Comparison of ENCODE assay signal across 7 mouse cellular contexts in genomic region chr13:113031792-113032571, GRCm38 (mm10). TPM values are rescaled to one million over a fixed set of nuclear protein-coding genes. Genes with fewer than 3 reads are reported as not detected.
A peak's percentile ranks its signal among the peaks of the same experiment; 100 is the strongest.
DNase-seq lines count a peak whose midpoint lies in the region; ATAC-seq and TF ChIP-seq lines count a peak whose summit lies in the region.

No protein-coding gene starts in this region.

- TF ChIP-seq POLR2A in lung, adult 2 months (IDR thresholded peaks at IDR 0.05; ENCODE audit: borderline replicate concordance, extremely low read depth, low read depth, low read length) = no peak
- TF ChIP-seq POLR2A in thymus, adult 2 months (IDR thresholded peaks at IDR 0.05; ENCODE audit: control insufficient read depth, extremely low read depth, insufficient read depth, low read length, poor library complexity) = no peak

- peak; percentile 54 for ATAC-seq in forebrain, embryonic 16.5 days
- ATAC-seq in midbrain, postnatal 0 days (ENCODE audit: low FRiP score) = peak; percentile 75

- peak overlapping the region; percentile 90 for H3K27ac ChIP-seq in forebrain, embryonic 16.5 days (ENCODE audit: low read length)
- H3K27ac ChIP-seq in midbrain, postnatal 0 days (ENCODE audit: low read depth, low read length) = peak overlapping the region; percentile 68
- no peak overlapping the region for H3K27ac ChIP-seq in thymus, adult 2 months (ENCODE audit: control insufficient read depth, insufficient read depth, low read length)

- peaks cover 9% of the 10 kb centered on the region for H3K27me3 ChIP-seq in forebrain, embryonic 16.5 days (replicated peaks; ENCODE audit: control insufficient read depth, insufficient read depth, low read length)
- peaks cover 4% of the 10 kb centered on the region; the same call in 1 of the 2 replicates for H3K27me3 ChIP-seq in midbrain, postnatal 0 days (ENCODE audit: insufficient read depth, low read length)
- H3K27me3 ChIP-seq in thymus, adult 2 months (ENCODE audit: control insufficient read depth, insufficient read depth, low read length) = no peaks in the 10 kb centered on the region

- H3K4me3 ChIP-seq in lung, adult 2 months (replicated peaks; ENCODE audit: extremely low read depth, low read depth, low read length) = peak overlapping the region; percentile 49
- H3K4me3 ChIP-seq in forebrain, embryonic 16.5 days (replicated peaks; ENCODE audit: low read length) = peak overlapping the region; percentile 73
- peak overlapping the region; percentile 68 for H3K4me3 ChIP-seq in midbrain, postnatal 0 days (ENCODE audit: low read depth, low read length)
- H3K4me3 ChIP-seq in thymus, adult 2 months (ENCODE audit: control insufficient read depth, insufficient read depth, low read length) = peak overlapping the region; percentile 48

- H3K4me1 ChIP-seq in lung, adult 2 months (ENCODE audit: control insufficient read depth, insufficient read depth, low read length) = no peaks in the 10 kb centered on the region; the same call in 1 of the 2 replicates
- H3K4me1 ChIP-seq in forebrain, embryonic 16.5 days (replicated peaks; ENCODE audit: control insufficient read depth, insufficient read depth, low read length) = peaks cover 20% of the 10 kb centered on the region
- 0 out of 2 replicates have a peak, but pooled peaks cover 5% of the 10 kb centered on the region for H3K4me1 ChIP-seq in midbrain, postnatal 0 days (ENCODE audit: insufficient read depth, low read length)
- peaks cover 38% of the 10 kb centered on the region for H3K4me1 ChIP-seq in thymus, adult 2 months (replicated peaks; ENCODE audit: control insufficient read depth, insufficient read depth, low read length)

- H3K9ac ChIP-seq in forebrain, embryonic 16.5 days (replicated peaks; ENCODE audit: low read depth, low read length) = peak overlapping the region; percentile 82
- H3K9ac ChIP-seq in midbrain, postnatal 0 days (replicated peaks; ENCODE audit: low read length, poor library complexity, severe bottlenecking) = peak overlapping the region; percentile 71

- TF ChIP-seq CTCF in lung, adult 2 months (IDR thresholded peaks at IDR 0.05; ENCODE audit: insufficient read depth, low read length) = no peak
- no peak for TF ChIP-seq CTCF in midbrain, postnatal 0 days (IDR thresholded peaks at IDR 0.05)
- TF ChIP-seq CTCF in thymus, adult 2 months (IDR thresholded peaks at IDR 0.05; ENCODE audit: borderline replicate concordance, control insufficient read depth, extremely low read depth, insufficient read depth, low read length, poor library complexity) = no peak

- DNase-seq in lung, adult 2 months = peak; percentile 25
- no peak for DNase-seq in lung, postnatal 14 days
- DNase-seq in cerebellum, adult 8-10 months = peak; percentile 19
- peak; percentile 69 for DNase-seq in left cerebral cortex, postnatal 4 days
- DNase-seq in midbrain, postnatal 0 days (ENCODE audit: low spot score) = peak; percentile 69
- peak; percentile 34 for DNase-seq in thymus, adult 2 months

- peak overlapping the region; percentile 93 for H3K4me2 ChIP-seq in forebrain, embryonic 16.5 days (ENCODE audit: low read length)
- peak overlapping the region; percentile 92 for H3K4me2 ChIP-seq in midbrain, postnatal 0 days (ENCODE audit: low read depth, low read length, poor library complexity, severe bottlenecking)

- intact Hi-C loops in left cerebral cortex, postnatal 4 days (cut with DNase I) = loop anchor here (10.0 kb wide), 1 partner anchor 47 kb away; the partner anchor contains the start of gene Ccno

- WGBS in lung, adult 2 months = 1% methylated on average over 40 of the region's 40 CpGs
- under 1% methylated on average over 40 of the region's 40 CpGs for WGBS in forebrain, embryonic 16.5 days
- WGBS in midbrain, postnatal 0 days = under 1% methylated on average over 39 of the region's 40 CpGs
- WGBS in thymus, adult 2 months = under 1% methylated on average over 40 of the region's 40 CpGs

- H3K9me3 ChIP-seq in forebrain, embryonic 16.5 days (ENCODE audit: control insufficient read depth, low read length) = no peaks in the 10 kb centered on the region
- H3K9me3 ChIP-seq in midbrain, postnatal 0 days (ENCODE audit: low read length) = no peaks in the 10 kb centered on the region

- no peaks in the 10 kb centered on the region for H3K36me3 ChIP-seq in forebrain, embryonic 16.5 days (ENCODE audit: control insufficient read depth, insufficient read depth)
- H3K36me3 ChIP-seq in midbrain, postnatal 0 days (ENCODE audit: insufficient read depth, low read length) = no peaks in the 10 kb centered on the region
- H3K36me3 ChIP-seq in thymus, adult 2 months (ENCODE audit: control insufficient read depth, insufficient read depth, low read length) = no peaks in the 10 kb centered on the region

RNA-seq across cellular contexts. Expression of gene Cdc20b, which starts 2.9 kb away (rescaled TPM):
- 0.27 and 0.54 TPM in 2 replicates for polyA plus RNA-seq in lung, adult 2 months (2012; rRNA removed)
- 0.33 TPM in 1 of 2 replicates, not detected in the other for polyA plus RNA-seq in forebrain, embryonic 16.5 days (2015; fragmentation: Nextera tagmentation; extraction: Ambion mirVana)
- total RNA-seq in left cerebral cortex, postnatal 4 days (2021) = 1 to 10 TPM in 1 of 2 experiments, under 1 TPM in 1; 0.83 to 1.0 TPM
- total RNA-seq in midbrain, postnatal 0 days (2014; rRNA removed) = 1.7 and 2.0 TPM in 2 replicates
- polyA plus RNA-seq in midbrain, postnatal 0 days (2015; fragmentation: Nextera tagmentation; extraction: Ambion mirVana) = 0.15 and 0.18 TPM in 2 replicates
- polyA plus RNA-seq in thymus, adult 2 months (2012; rRNA removed) = 0.47 and 0.48 TPM in 2 replicates

RNA-seq across cellular contexts. Expression of gene Gpx8, which starts 14.2 kb away (rescaled TPM):
- 6.8 and 10.6 TPM in 2 replicates for polyA plus RNA-seq in lung, adult 2 months (2012; rRNA removed)
- 39.0 and 44.8 TPM in 2 replicates for polyA plus RNA-seq in forebrain, embryonic 16.5 days (2015; fragmentation: Nextera tagmentation; extraction: Ambion mirVana)
- 10 to 100 TPM; 15.7 to 17.5 TPM for total RNA-seq in left cerebral cortex, postnatal 4 days (2021)
- total RNA-seq in midbrain, postnatal 0 days (2014; rRNA removed) = 16.2 and 27.1 TPM in 2 replicates
- polyA plus RNA-seq in midbrain, postnatal 0 days (2015; fragmentation: Nextera tagmentation; extraction: Ambion mirVana) = 37.5 and 41.7 TPM in 2 replicates
- 1.3 and 1.9 TPM in 2 replicates for polyA plus RNA-seq in thymus, adult 2 months (2012; rRNA removed)

RNA-seq across cellular contexts. Expression of gene Mcidas, which starts 38.3 kb away (rescaled TPM):
- 0.47 and 0.66 TPM in 2 replicates for polyA plus RNA-seq in lung, adult 2 months (2012; rRNA removed)
- 0.20 and 0.66 TPM in 2 replicates for polyA plus RNA-seq in forebrain, embryonic 16.5 days (2015; fragmentation: Nextera tagmentation; extraction: Ambion mirVana)
- under 1 TPM; 0.28 to 0.62 TPM for total RNA-seq in left cerebral cortex, postnatal 4 days (2021)
- total RNA-seq in midbrain, postnatal 0 days (2014; rRNA removed) = 0.77 and 1.4 TPM in 2 replicates
- polyA plus RNA-seq in midbrain, postnatal 0 days (2015; fragmentation: Nextera tagmentation; extraction: Ambion mirVana) = 0.38 and 0.81 TPM in 2 replicates
- 0.28 and 0.32 TPM in 2 replicates for polyA plus RNA-seq in thymus, adult 2 months (2012; rRNA removed)

RNA-seq across cellular contexts. Expression of gene Ccno, which starts 44.4 kb away (rescaled TPM):
- 5.9 and 8.4 TPM in 2 replicates for polyA plus RNA-seq in lung, adult 2 months (2012; rRNA removed)
- polyA plus RNA-seq in forebrain, embryonic 16.5 days (2015; fragmentation: Nextera tagmentation; extraction: Ambion mirVana) = 0.51 and 1.4 TPM in 2 replicates
- 1 to 10 TPM in 1 of 2 experiments, under 1 TPM in 1; 0.76 to 1.3 TPM for total RNA-seq in left cerebral cortex, postnatal 4 days (2021)
- total RNA-seq in midbrain, postnatal 0 days (2014; rRNA removed) = 1.6 and 7.9 TPM in 2 replicates
- polyA plus RNA-seq in midbrain, postnatal 0 days (2015; fragmentation: Nextera tagmentation; extraction: Ambion mirVana) = 1.0 and 1.1 TPM in 2 replicates
- 3.9 and 6.1 TPM in 2 replicates for polyA plus RNA-seq in thymus, adult 2 months (2012; rRNA removed)
